Mouse (Mus musculus) stomach, postnatal 0 days (tissue): ENCODE measurements at regions not wholly inside any gene's neighbourhood (a gene's known extent, or its start where the extent isn't known, plus 50 kb on each side); places are given as distances from the start of the nearest gene placed in this dataset.

Experiments used
- CTCF ChIP-seq: IDR thresholded peaks from 2 replicates; pipeline ENCODE4 v1.5.1; 2016; ENCODE audit warnings: antibody characterized with exemption, low read depth, mild to moderate bottlenecking, moderate library complexity
- EP300 ChIP-seq: optimal IDR thresholded peaks from 2 replicates; pipeline ENCODE3; 2016; ENCODE audit warnings: antibody characterized with exemption

DNA sequence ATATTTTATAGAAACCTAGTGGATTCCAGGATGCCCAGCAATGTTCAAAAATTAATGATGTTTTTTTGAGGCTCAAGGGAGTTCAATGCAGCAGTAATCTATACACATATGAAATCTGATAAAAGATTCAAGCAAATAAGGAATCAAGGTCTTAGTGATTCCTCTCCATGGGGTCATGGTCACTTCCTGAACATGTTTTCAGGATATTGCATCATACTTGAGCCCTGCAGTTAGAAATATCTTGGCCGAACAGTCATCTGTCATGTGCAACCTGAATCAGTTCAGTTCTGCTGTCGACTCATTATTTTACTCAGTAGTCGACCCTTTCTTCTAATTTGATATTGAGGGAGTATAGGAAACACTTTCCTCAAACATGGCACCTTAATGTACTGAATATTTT lies 97.1 kb upstream of the Cblb start:
- TF ChIP-seq CTCF (no peak), EP300 (no peak)
